Mouse (Mus musculus) heart, embryonic 11.5 days (tissue): ENCODE results near the gene Col4a2. TPM values are rescaled to one million over a fixed set of nuclear protein-coding genes. Genes with fewer than 3 reads are reported as not detected.

ENCODE experiments used
- ATAC-seq: fragments of 200-750 bp; cut with Nextera tagmentation; replicated peaks from 2 replicates; pipeline ENCODE4 v1.8.0; 2017; ENCODE audit warnings: moderate library complexity; ENCODE audit not compliant: insufficient number of reproducible peaks, low FRiP score, low TSS enrichment
- H3K27ac ChIP-seq: fragments of 300-500 bp; sonication (generic); 2 replicates; pipeline ENCODE4 v1.5.1; 2014; ENCODE audit warnings: mild to moderate bottlenecking, low read depth, low read length
- H3K27me3 ChIP-seq: fragments of 300-500 bp; sonication (generic); 2 replicates; pipeline ENCODE4 v1.6.1; 2014; ENCODE audit warnings: mild to moderate bottlenecking, low read length, mixed read lengths; ENCODE audit not compliant: control insufficient read depth, insufficient read depth
- H3K36me3 ChIP-seq: fragments of 300-500 bp; sonication (generic); 2 replicates; pipeline ENCODE4 v1.6.1; 2014; ENCODE audit warnings: mild to moderate bottlenecking, low read length, moderate library complexity, mixed read lengths; ENCODE audit not compliant: control insufficient read depth, insufficient read depth
- H3K4me1 ChIP-seq: fragments of 300-500 bp; sonication (generic); 2 replicates; pipeline ENCODE4 v1.6.1; 2014; ENCODE audit warnings: low read length; ENCODE audit not compliant: control insufficient read depth, insufficient read depth
- H3K4me2 ChIP-seq: fragments of 300-500 bp; sonication (generic); 2 replicates; pipeline ENCODE4 v1.6.1; 2014; ENCODE audit warnings: mild to moderate bottlenecking, moderate library complexity
- H3K4me3 ChIP-seq: fragments of 300-500 bp; sonication (generic); 2 replicates; pipeline ENCODE4 v1.5.1; 2014; ENCODE audit warnings: low read depth, low read length
- H3K9ac ChIP-seq: fragments of 300-500 bp; sonication (generic); 2 replicates; pipeline ENCODE4 v1.6.1; 2014; ENCODE audit warnings: mild to moderate bottlenecking, low read depth, low read length, moderate library complexity
- H3K9me3 ChIP-seq: fragments of 300-500 bp; sonication (generic); replicated peaks from 2 replicates; pipeline ENCODE4 v1.6.1; 2016; ENCODE audit warnings: low read length; ENCODE audit not compliant: control insufficient read depth
- WGBS: fragments of 180-500 bp; shearing (Covaris S2); extraction: QIAGEN DNeasy Blood & Tissue Kit; methylation state at CpG from one replicate; pipeline ENCODE4 v1.1.7; 2014; ENCODE audit not compliant: insufficient replicate concordance; 5-methylcytosine and 5-hydroxymethylcytosine counted together
- polyA plus RNA-seq: library from polyadenylated mRNA; unstranded; fragments of >200 nt; fragmentation: Nextera tagmentation; extraction: Ambion mirVana; gene quantifications from 2 replicates; pipeline ENCODE4 v1.2.1, GENCODE M21; 2014

The Col4a2 gene
- polyA plus RNA-seq, 1 experiment from 2014 or later: 40.6 TPM

GRCm38 (mm10) chr8:11402220-11402619 lies 89.6 kb downstream of the Col4a2 start:
- H3K9me3 ChIP-seq: no peaks in the 10 kb centered on the region
- H3K36me3 ChIP-seq: peaks cover 6% of the 10 kb centered on the region
- ATAC-seq: no peak
- no peak overlapping the region for H3K27ac ChIP-seq
- H3K4me1 ChIP-seq: peaks cover 26% of the 10 kb centered on the region
- H3K4me2 ChIP-seq: no peak overlapping the region
- H3K27me3 ChIP-seq: no peaks in the 10 kb centered on the region
- H3K9ac ChIP-seq: no peak overlapping the region
- no peak overlapping the region for H3K4me3 ChIP-seq
- WGBS: 87% methylated on average over 4 of the region's 4 CpGs

- 92% methylated on average over 9 of the region's 9 CpGs for WGBS
- H3K27ac ChIP-seq: no peak overlapping the region
- H3K36me3 ChIP-seq: peaks cover 10% of the 10 kb centered on the region
- no peak overlapping the region for H3K4me2 ChIP-seq
- no peak for ATAC-seq
- H3K4me3 ChIP-seq: no peak overlapping the region
- no peaks in the 10 kb centered on the region for H3K9me3 ChIP-seq
- H3K4me1 ChIP-seq: peaks cover 26% of the 10 kb centered on the region
- no peak overlapping the region for H3K9ac ChIP-seq
- H3K27me3 ChIP-seq: no peaks in the 10 kb centered on the region
Measured at GRCm38 (mm10) chr8:11403813-11404212, 91.2 kb downstream of the Col4a2 start.

GRCm38 (mm10) chr8:11404614-11405013 lies 92.0 kb downstream of the Col4a2 start:
- Histone ChIP-seq H3K9ac (no peak overlapping the region), H3K4me2 (no peak overlapping the region), H3K27ac (no peak overlapping the region), H3K4me1 (peaks cover 24% of the 10 kb centered on the region), H3K36me3 (peaks cover 10% of the 10 kb centered on the region), H3K4me3 (no peak overlapping the region), H3K9me3 (no peaks in the 10 kb centered on the region), H3K27me3 (no peaks in the 10 kb centered on the region)
- ATAC-seq: no peak
- 68% methylated on average over 4 of the region's 4 CpGs for WGBS

GRCm38 (mm10) chr8:11405722-11406481 lies 93.3 kb downstream of the Col4a2 start:
- ATAC-seq: 0 out of 2 replicates have a peak, but pooled peaks have one; percentile 19
- WGBS: 25% methylated on average over 13 of the region's 13 CpGs

GRCm38 (mm10) chr8:11411504-11412124 lies 99.0 kb downstream of the Col4a2 start:
- Histone ChIP-seq H3K9ac (no peak overlapping the region), H3K36me3 (peaks cover 12% of the 10 kb centered on the region), H3K4me2 (no peak overlapping the region), H3K4me1 (peaks cover 3% of the 10 kb centered on the region), H3K9me3 (no peaks in the 10 kb centered on the region), H3K27ac (no peak overlapping the region), H3K4me3 (no peak overlapping the region), H3K27me3 (no peaks in the 10 kb centered on the region)
- ATAC-seq: no peak
- 76% methylated on average over 12 of the region's 12 CpGs for WGBS

More at GRCm38 (mm10) chr8:11405722-11406481, 93.3 kb downstream of the Col4a2 start:
- Histone ChIP-seq H3K4me3 (no peak overlapping the region), H3K36me3 (peaks cover 14% of the 10 kb centered on the region), H3K9me3 (no peaks in the 10 kb centered on the region), H3K27ac (peak overlapping the region; percentile 55), H3K4me1 (peaks cover 18% of the 10 kb centered on the region), H3K9ac (no peak overlapping the region), H3K27me3 (no peaks in the 10 kb centered on the region), H3K4me2 (no peak overlapping the region)

GRCm38 (mm10) chr8:11412450-11412849 lies 99.8 kb downstream of the Col4a2 start:
- no peak overlapping the region for H3K27ac ChIP-seq
- 59% methylated on average over 5 of the region's 5 CpGs for WGBS
- no peak overlapping the region for H3K9ac ChIP-seq
- H3K27me3 ChIP-seq: no peaks in the 10 kb centered on the region
- no peak overlapping the region for H3K4me2 ChIP-seq
- peaks cover 12% of the 10 kb centered on the region for H3K36me3 ChIP-seq
- ATAC-seq: no peak
- no peaks in the 10 kb centered on the region for H3K9me3 ChIP-seq
- no peaks in the 10 kb centered on the region for H3K4me1 ChIP-seq
- H3K4me3 ChIP-seq: no peak overlapping the region

- no peaks in the 10 kb centered on the region for H3K9me3 ChIP-seq
- H3K4me3 ChIP-seq: no peak overlapping the region
- H3K27ac ChIP-seq: no peak overlapping the region
- ATAC-seq: no peak
- H3K36me3 ChIP-seq: peaks cover 9% of the 10 kb centered on the region; the same call in 1 of the 2 replicates
- H3K4me2 ChIP-seq: no peak overlapping the region
- 69% methylated on average over 8 of the region's 8 CpGs for WGBS
- H3K27me3 ChIP-seq: no peaks in the 10 kb centered on the region
- 0 out of 2 replicates have a peak, but pooled peaks cover 2% of the 10 kb centered on the region for H3K4me1 ChIP-seq
- no peak overlapping the region for H3K9ac ChIP-seq
Measured at GRCm38 (mm10) chr8:11414304-11414703, 101.7 kb downstream of the Col4a2 start.

GRCm38 (mm10) chr8:11415089-11415488 lies 102.5 kb downstream of the Col4a2 start:
- Histone ChIP-seq H3K36me3 (peaks cover 9% of the 10 kb centered on the region; the same call in 1 of the 2 replicates), H3K4me2 (no peak overlapping the region), H3K9ac (no peak overlapping the region), H3K9me3 (no peaks in the 10 kb centered on the region), H3K27me3 (no peaks in the 10 kb centered on the region), H3K4me1 (0 out of 2 replicates have a peak, but pooled peaks cover 2% of the 10 kb centered on the region), H3K4me3 (no peak overlapping the region), H3K27ac (no peak overlapping the region)
- 81% methylated on average over 10 of the region's 10 CpGs for WGBS
- ATAC-seq: no peak
